Mouse (Mus musculus): Measurements from ENCODE around the gene Pi16. TPM values are rescaled to one million over a fixed set of nuclear protein-coding genes. Genes with fewer than 3 reads are reported as not detected.
"Not testable (repeated sequence)": the region's sequence is repeated elsewhere in the genome, so short reads cannot be mapped to it uniquely, and the experiment has no call there.

Pi16 gene
- polyA plus RNA-seq (2012; rRNA removed) = 4.3 and 5.9 TPM in 2 replicates

- not testable (repeated sequence) for H3K36me3 ChIP-seq (ENCODE audit: control insufficient read depth, insufficient read depth, low read length); H3K4me3 ChIP-seq (ENCODE audit: control insufficient read depth, low read depth, low read length); H3K27ac ChIP-seq (ENCODE audit: control insufficient read depth, insufficient read depth, low read depth, low read length); H3K27me3 ChIP-seq (ENCODE audit: control insufficient read depth, insufficient read depth, low read length)
- peaks cover 21% of the 10 kb centered on the region for H3K4me1 ChIP-seq (ENCODE audit: control insufficient read depth, insufficient read depth, low read length)
Measured at GRCm38 (mm10) chr17:29317380-29317779, at the start of gene Pi16. Gene Pi16, plus strand, starts transcription at chr17:29317680.

GRCm38 (mm10) chr17:29267931-29268681 is 49.4 kb upstream of the Pi16 start:
- Histone ChIP-seq H3K36me3 (ENCODE audit: control insufficient read depth, insufficient read depth, low read length) (no peaks in the 10 kb centered on the region), H3K27me3 (ENCODE audit: control insufficient read depth, insufficient read depth, low read length) (no peaks in the 10 kb centered on the region), H3K27ac (ENCODE audit: control insufficient read depth, insufficient read depth, low read depth, low read length) (no peak overlapping the region), H3K4me3 (ENCODE audit: control insufficient read depth, low read depth, low read length) (no peak overlapping the region), H3K4me1 (ENCODE audit: control insufficient read depth, insufficient read depth, low read length) (peaks cover 7% of the 10 kb centered on the region)
- TF ChIP-seq POLR2A (IDR thresholded peaks at IDR 0.05; ENCODE audit: control insufficient read depth, low read depth, low read length) (no peak), CTCF (IDR thresholded peaks at IDR 0.05; ENCODE audit: control insufficient read depth, insufficient read depth, insufficient replicate concordance, low read depth, low read length) (no peak)

- Histone ChIP-seq H3K27ac (ENCODE audit: control insufficient read depth, insufficient read depth, low read depth, low read length) (peak within 1 kb of the TSS; percentile 82), H3K36me3 (ENCODE audit: control insufficient read depth, insufficient read depth, low read length) (no peaks in the 10 kb centered on the region), H3K27me3 (ENCODE audit: control insufficient read depth, insufficient read depth, low read length) (no peaks in the 10 kb centered on the region), H3K4me1 (ENCODE audit: control insufficient read depth, insufficient read depth, low read length) (peaks cover 7% of the 10 kb centered on the region), H3K4me3 (ENCODE audit: control insufficient read depth, low read depth, low read length) (peak within 1 kb of the TSS; percentile 96)
- TF ChIP-seq CTCF (IDR thresholded peaks at IDR 0.05; ENCODE audit: control insufficient read depth, insufficient read depth, insufficient replicate concordance, low read depth, low read length) (peak; percentile 48; the same call in 1 of the 2 replicates), POLR2A (IDR thresholded peaks at IDR 0.05; ENCODE audit: control insufficient read depth, low read depth, low read length) (peak; percentile 66)
Measured at GRCm38 (mm10) chr17:29268682-29269348, 48.7 kb upstream of the Pi16 start, which contains the start of gene BC004004. Gene BC004004, plus strand, starts transcription at chr17:29268788.

- Histone ChIP-seq H3K27me3 (ENCODE audit: control insufficient read depth, insufficient read depth, low read length) (no peaks in the 10 kb centered on the region), H3K4me3 (ENCODE audit: control insufficient read depth, low read depth, low read length) (peak overlapping the region; percentile 96), H3K4me1 (ENCODE audit: control insufficient read depth, insufficient read depth, low read length) (peaks cover 8% of the 10 kb centered on the region), H3K27ac (ENCODE audit: control insufficient read depth, insufficient read depth, low read depth, low read length) (no peak overlapping the region; the same call in 1 of the 2 replicates), H3K36me3 (ENCODE audit: control insufficient read depth, insufficient read depth, low read length) (no peaks in the 10 kb centered on the region)
- no peak for TF ChIP-seq POLR2A (IDR thresholded peaks at IDR 0.05; ENCODE audit: control insufficient read depth, low read depth, low read length)
- TF ChIP-seq CTCF (IDR thresholded peaks at IDR 0.05; ENCODE audit: control insufficient read depth, insufficient read depth, insufficient replicate concordance, low read depth, low read length) = no peak
Measured at GRCm38 (mm10) chr17:29269349-29269706, 48.2 kb upstream of the Pi16 start.

GRCm38 (mm10) chr17:29270148-29270698 is 47.3 kb upstream of the Pi16 start:
- peaks cover 4% of the 10 kb centered on the region for H3K4me1 ChIP-seq (ENCODE audit: control insufficient read depth, insufficient read depth, low read length)
- no peaks in the 10 kb centered on the region for H3K36me3 ChIP-seq (ENCODE audit: control insufficient read depth, insufficient read depth, low read length)
- no peak for TF ChIP-seq CTCF (IDR thresholded peaks at IDR 0.05; ENCODE audit: control insufficient read depth, insufficient read depth, insufficient replicate concordance, low read depth, low read length)
- no peak for TF ChIP-seq POLR2A (IDR thresholded peaks at IDR 0.05; ENCODE audit: control insufficient read depth, low read depth, low read length)
- no peak overlapping the region for H3K4me3 ChIP-seq (ENCODE audit: control insufficient read depth, low read depth, low read length)
- no peak overlapping the region for H3K27ac ChIP-seq (ENCODE audit: control insufficient read depth, insufficient read depth, low read depth, low read length)
- no peaks in the 10 kb centered on the region for H3K27me3 ChIP-seq (ENCODE audit: control insufficient read depth, insufficient read depth, low read length)

- Histone ChIP-seq H3K4me3 (ENCODE audit: control insufficient read depth, low read depth, low read length) (no peak overlapping the region), H3K27ac (ENCODE audit: control insufficient read depth, insufficient read depth, low read depth, low read length) (no peak overlapping the region), H3K36me3 (ENCODE audit: control insufficient read depth, insufficient read depth, low read length) (no peaks in the 10 kb centered on the region), H3K4me1 (ENCODE audit: control insufficient read depth, insufficient read depth, low read length) (peaks cover 3% of the 10 kb centered on the region), H3K27me3 (ENCODE audit: control insufficient read depth, insufficient read depth, low read length) (no peaks in the 10 kb centered on the region)
- TF ChIP-seq POLR2A (IDR thresholded peaks at IDR 0.05; ENCODE audit: control insufficient read depth, low read depth, low read length) (no peak), CTCF (IDR thresholded peaks at IDR 0.05; ENCODE audit: control insufficient read depth, insufficient read depth, insufficient replicate concordance, low read depth, low read length) (no peak)
Measured at GRCm38 (mm10) chr17:29273156-29273555, 44.3 kb upstream of the Pi16 start.

GRCm38 (mm10) chr17:29273889-29274288 is 43.6 kb upstream of the Pi16 start:
- H3K36me3 ChIP-seq (ENCODE audit: control insufficient read depth, insufficient read depth, low read length) = no peaks in the 10 kb centered on the region
- peaks cover 3% of the 10 kb centered on the region for H3K4me1 ChIP-seq (ENCODE audit: control insufficient read depth, insufficient read depth, low read length)
- TF ChIP-seq CTCF (IDR thresholded peaks at IDR 0.05; ENCODE audit: control insufficient read depth, insufficient read depth, insufficient replicate concordance, low read depth, low read length) = no peak
- TF ChIP-seq POLR2A (IDR thresholded peaks at IDR 0.05; ENCODE audit: control insufficient read depth, low read depth, low read length) = no peak
- no peak overlapping the region for H3K4me3 ChIP-seq (ENCODE audit: control insufficient read depth, low read depth, low read length)
- no peaks in the 10 kb centered on the region for H3K27me3 ChIP-seq (ENCODE audit: control insufficient read depth, insufficient read depth, low read length)
- no peak overlapping the region for H3K27ac ChIP-seq (ENCODE audit: control insufficient read depth, insufficient read depth, low read depth, low read length)
